Mouse (Mus musculus): ENCODE measurements around the gene Rab12.

- no peak for TF ChIP-seq CTCF (IDR thresholded peaks at IDR 0.05; ENCODE audit: low read depth, low read length)
- TF ChIP-seq TAL1 (conservative IDR thresholded peaks at IDR 0.05; ENCODE audit: low read depth, low read length): no peak
These were observed 35.7 kb downstream of the Rab12 start for GRCm38 (mm10) chr17:66483651-66484454.

Data from G1E (cell line).